Mouse (Mus musculus): ENCODE measurements around the gene Acadm.

DNA sequence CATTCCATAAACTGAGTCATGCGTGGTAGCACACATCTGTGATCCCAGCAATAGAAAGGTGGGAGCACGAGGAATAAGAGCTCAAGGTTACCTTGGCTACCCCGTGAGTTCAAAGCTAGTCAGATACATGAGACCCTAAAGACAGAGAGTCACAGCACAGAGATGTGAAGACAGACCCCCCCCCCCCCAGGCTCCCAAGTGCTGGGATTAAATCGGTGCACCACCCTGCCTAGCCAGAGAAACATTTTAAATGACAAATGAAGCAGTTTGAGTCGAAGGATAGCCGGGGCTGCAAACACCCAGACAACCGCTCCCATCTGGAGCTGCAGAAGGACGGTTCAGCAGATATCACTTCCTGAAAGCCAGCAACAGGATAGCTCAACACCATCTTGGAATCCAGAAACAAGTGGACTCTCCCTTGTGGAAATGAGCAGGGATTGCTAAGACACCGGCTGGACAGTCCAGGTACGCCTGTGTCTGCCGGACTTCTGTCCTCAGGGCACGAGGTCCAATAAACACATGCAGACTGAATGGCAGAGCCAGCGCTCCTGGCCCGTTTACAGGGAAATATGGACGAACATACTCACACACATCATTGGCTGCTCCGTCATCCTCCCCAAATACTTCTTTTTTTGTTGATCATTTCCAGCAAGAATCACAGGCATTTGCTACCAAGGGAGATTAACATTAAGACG, 7.2 kb downstream of the Acadm start:
- TF ChIP-seq POLR2A (IDR thresholded peaks at IDR 0.05; ENCODE audit: insufficient read depth, low read depth, low read length) (no peak), EP300 (IDR thresholded peaks at IDR 0.05; ENCODE audit: insufficient read depth, low read depth, low read length) (no peak), CTCF (IDR thresholded peaks at IDR 0.05) (no peak)

Data from heart, adult 2 months (tissue).